Mouse (Mus musculus) stomach, postnatal 0 days (tissue): Measurements from ENCODE around the gene Actg2.

Experiments
- CTCF ChIP-seq: IDR thresholded peaks from 2 replicates; pipeline ENCODE4 v1.5.1; 2016; ENCODE audit warnings: antibody characterized with exemption, low read depth, mild to moderate bottlenecking, moderate library complexity
- EP300 ChIP-seq: optimal IDR thresholded peaks from 2 replicates; pipeline ENCODE3; 2016; ENCODE audit warnings: antibody characterized with exemption

DNA sequence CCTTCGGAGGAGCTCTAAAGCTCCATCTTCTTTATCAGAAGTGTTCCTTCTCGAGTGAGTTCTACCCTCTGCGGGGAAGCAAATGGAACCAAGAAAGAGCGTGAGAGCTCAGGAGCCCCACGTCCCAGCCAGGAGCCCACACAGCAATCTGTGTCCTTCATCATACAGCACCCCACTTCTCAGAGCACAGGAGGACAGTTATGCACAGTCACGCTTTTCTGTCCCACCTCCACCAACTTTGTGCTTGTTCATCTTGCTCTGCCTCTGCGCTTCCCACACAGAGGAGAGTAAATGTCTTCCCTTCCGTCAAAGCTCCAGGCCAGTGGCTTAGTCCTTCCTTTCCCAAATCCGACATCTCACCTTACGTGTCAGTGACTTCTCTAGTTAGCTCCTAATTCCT, 37.0 kb downstream of the Actg2 start:
- no peak for TF ChIP-seq CTCF
- TF ChIP-seq EP300: no peak
